Mouse (Mus musculus) heart, postnatal 0 days (tissue): Measurements from ENCODE around the gene Eef1akmt4. TPM values are rescaled to one million over a fixed set of nuclear protein-coding genes. Genes with fewer than 3 reads are reported as not detected.

Source experiments
- ATAC-seq: fragments of 200-750 bp; cut with Nextera tagmentation; 2 replicates; pipeline ENCODE4 v1.8.0; 2017; ENCODE audit warnings: low read depth, moderate number of reproducible peaks, moderate library complexity; ENCODE audit not compliant: insufficient read depth
- DNase-seq: peaks from one replicate; pipeline ENCODE4 v3.0.0-alpha.2; 2016; ENCODE audit warnings: low spot score
- H3K27ac ChIP-seq: fragments of 300-500 bp; sonication (generic); 2 replicates; pipeline ENCODE4 v1.5.1; 2014; ENCODE audit warnings: low read depth, mild to moderate bottlenecking
- H3K27me3 ChIP-seq: fragments of 300-500 bp; sonication (generic); 2 replicates; pipeline ENCODE4 v1.6.1; 2014; ENCODE audit warnings: low read length, mixed read lengths; ENCODE audit not compliant: control insufficient read depth, insufficient read depth
- H3K36me3 ChIP-seq: fragments of 300-500 bp; sonication (generic); replicated peaks from 2 replicates; pipeline ENCODE4 v1.6.1; 2014; ENCODE audit warnings: low read length, mixed read lengths; ENCODE audit not compliant: control insufficient read depth, insufficient read depth
- H3K4me1 ChIP-seq: fragments of 300-500 bp; sonication (generic); 2 replicates; pipeline ENCODE4 v1.6.1; 2014; ENCODE audit warnings: antibody characterized with exemption; ENCODE audit not compliant: control insufficient read depth, insufficient read depth
- H3K4me2 ChIP-seq: fragments of 300-500 bp; sonication (generic); 2 replicates; pipeline ENCODE4 v1.6.1; 2014; ENCODE audit warnings: low read depth, mild to moderate bottlenecking, low read length, moderate library complexity
- H3K4me3 ChIP-seq: fragments of 300-500 bp; sonication (generic); 2 replicates; pipeline ENCODE4 v1.5.1; 2014; ENCODE audit warnings: low read depth, low read length
- H3K9ac ChIP-seq: fragments of 300-500 bp; sonication (generic); replicated peaks from 2 replicates; pipeline ENCODE4 v1.6.1; 2014; ENCODE audit warnings: low read depth, low read length, mixed read lengths
- H3K9me3 ChIP-seq: fragments of 300-500 bp; sonication (generic); replicated peaks from 2 replicates; pipeline ENCODE4 v1.6.1; 2016; ENCODE audit warnings: low read length; ENCODE audit not compliant: control insufficient read depth
- CTCF ChIP-seq: IDR thresholded peaks from 2 replicates; pipeline ENCODE4 v1.5.1; 2016; ENCODE audit warnings: antibody characterized with exemption, control low read depth, low read depth
- EP300 ChIP-seq: IDR thresholded peaks from 2 replicates; pipeline ENCODE4 v1.6.1; 2016; ENCODE audit warnings: antibody characterized with exemption, low read depth
- WGBS: fragments of 180-500 bp; shearing (Covaris S2); extraction: QIAGEN DNeasy Blood & Tissue Kit; methylation state at CpG from one replicate; pipeline ENCODE4 v1.1.7; 2014; 5-methylcytosine and 5-hydroxymethylcytosine counted together
- polyA plus RNA-seq: library from polyadenylated mRNA; unstranded; fragments of >200 nt; fragmentation: Nextera tagmentation; extraction: Ambion mirVana; gene quantifications from 2 replicates; pipeline ENCODE4 v1.2.1, GENCODE M21; 2015
- total RNA-seq: library from RNA; depleted of rRNA; stranded (reverse); fragments of >200 nt; gene quantifications from 2 replicates; pipeline ENCODE4 v1.2.3, GENCODE M21; 2014; ENCODE audit warnings: low replicate concordance

The Eef1akmt4 gene
- total and polyA plus RNA-seq, 2 experiments from 2014 or later, result 9.5 to 11.2 TPM

DNA sequence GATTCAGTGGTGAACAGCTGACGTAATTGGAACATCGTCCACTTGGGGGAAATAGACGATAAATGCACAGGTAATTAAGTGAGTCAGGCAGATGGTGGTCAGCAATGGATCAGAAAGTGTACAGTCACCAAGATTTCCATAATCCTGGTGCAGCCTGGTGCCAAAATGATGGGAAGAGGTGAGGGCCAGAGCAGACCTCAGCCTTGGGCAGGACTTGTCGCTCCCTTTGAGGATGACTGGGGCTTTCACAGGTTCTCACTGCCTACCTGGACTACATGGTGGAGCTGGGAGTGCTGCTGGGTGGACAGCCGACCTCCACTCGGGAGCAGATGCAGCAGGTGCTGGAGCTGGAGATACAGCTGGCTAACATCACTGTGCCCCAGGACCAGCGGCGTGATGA is 26.0 kb downstream of the Eef1akmt4 start:
- no peak overlapping the region for H3K9ac ChIP-seq
- 57% methylated on average over 8 of the region's 8 CpGs for WGBS
- no peak for TF ChIP-seq EP300
- TF ChIP-seq CTCF, result no peak

DNA sequence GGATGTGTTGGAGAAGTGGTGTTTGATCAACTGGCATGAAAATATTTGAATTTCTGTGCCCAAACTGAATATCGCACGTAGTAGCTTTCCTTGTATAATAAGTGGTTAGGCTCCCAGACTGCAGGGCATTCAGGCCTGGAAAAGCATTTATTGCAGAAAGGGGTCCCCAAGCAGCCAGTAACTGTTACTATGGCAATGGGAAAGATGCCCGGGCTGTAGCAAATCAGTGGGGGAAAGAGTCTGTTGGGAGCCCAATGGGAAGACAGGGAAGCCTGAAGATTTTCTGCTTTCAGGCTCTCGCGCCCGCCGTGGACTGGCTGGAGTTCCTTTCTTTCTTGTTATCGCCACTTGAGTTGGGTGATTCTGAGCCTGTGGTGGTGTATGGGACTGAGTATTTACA is 27.0 kb downstream of the Eef1akmt4 start:
- H3K9me3 ChIP-seq, result no peaks in the 10 kb centered on the region
- H3K4me2 ChIP-seq, result no peak overlapping the region
- DNase-seq (no peak), ATAC-seq (no peak)
- H3K27me3 ChIP-seq, result no peaks in the 10 kb centered on the region
- H3K9ac ChIP-seq, result no peak overlapping the region
- H3K4me3 ChIP-seq, result no peak overlapping the region
- H3K4me1 ChIP-seq, result no peaks in the 10 kb centered on the region
- no peaks in the 10 kb centered on the region for H3K36me3 ChIP-seq
- 77% methylated on average over 8 of the region's 8 CpGs for WGBS
- H3K27ac ChIP-seq, result no peak overlapping the region
- TF ChIP-seq EP300 (no peak), CTCF (no peak)

More for the DNA sequence above, 26.0 kb downstream of the Eef1akmt4 start:
- Histone ChIP-seq H3K4me2 (no peak overlapping the region), H3K27me3 (no peaks in the 10 kb centered on the region), H3K36me3 (no peaks in the 10 kb centered on the region), H3K4me1 (no peaks in the 10 kb centered on the region), H3K9me3 (no peaks in the 10 kb centered on the region), H3K4me3 (no peak overlapping the region), H3K27ac (no peak overlapping the region)
- ATAC-seq, result no peak
- no peak for DNase-seq

DNA sequence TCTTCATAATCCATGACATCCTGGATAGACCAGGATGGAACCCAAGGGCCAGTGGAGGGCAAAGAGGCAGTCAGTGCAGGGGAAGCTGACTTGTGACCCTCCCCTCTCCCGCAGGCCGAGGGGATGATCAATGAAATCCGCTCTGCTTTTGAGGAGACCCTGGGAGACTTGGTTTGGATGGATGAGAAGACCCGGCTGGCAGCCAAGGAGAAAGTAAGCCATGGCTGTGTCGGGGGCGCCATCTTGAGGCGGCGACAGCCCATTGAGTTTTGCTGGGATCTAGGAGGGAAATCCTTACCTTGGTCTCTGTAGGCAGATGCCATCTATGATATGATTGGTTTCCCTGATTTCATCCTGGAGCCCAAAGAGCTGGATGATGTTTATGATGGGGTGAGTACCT is 30.8 kb downstream of the Eef1akmt4 start:
- TF ChIP-seq EP300, result no peak
- peak; percentile 62 for TF ChIP-seq CTCF

DNA sequence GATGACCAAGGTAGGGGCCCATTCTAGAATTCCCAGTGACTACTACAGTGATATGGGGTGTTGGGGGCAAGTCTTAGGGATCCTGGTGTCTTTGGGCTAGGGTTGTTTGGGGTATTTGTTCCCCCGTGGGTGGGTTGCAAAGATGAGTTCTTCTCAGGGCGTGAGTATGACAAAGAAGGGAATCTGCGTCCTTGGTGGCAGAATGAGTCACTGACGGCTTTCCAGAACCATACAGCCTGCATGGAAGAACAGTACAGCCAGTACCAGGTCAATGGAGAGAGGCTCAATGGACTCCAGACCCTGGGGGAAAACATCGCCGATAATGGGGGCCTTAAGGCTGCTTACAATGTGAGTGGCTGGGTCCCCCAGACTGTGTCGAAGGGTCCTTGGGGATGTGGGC is 32.5 kb downstream of the Eef1akmt4 start:
- TF ChIP-seq EP300 (no peak), CTCF (no peak)
- Histone ChIP-seq H3K9ac (no peak overlapping the region), H3K36me3 (no peaks in the 10 kb centered on the region), H3K27me3 (no peaks in the 10 kb centered on the region), H3K4me1 (no peaks in the 10 kb centered on the region), H3K9me3 (no peaks in the 10 kb centered on the region), H3K4me3 (no peak overlapping the region), H3K27ac (no peak overlapping the region), H3K4me2 (no peak overlapping the region)
- ATAC-seq (no peak), DNase-seq (no peak)
- WGBS, result 79% methylated on average over 7 of the region's 7 CpGs

More for the DNA sequence above, 30.8 kb downstream of the Eef1akmt4 start:
- ATAC-seq (no peak), DNase-seq (peak; percentile 25)
- H3K36me3 ChIP-seq, result no peaks in the 10 kb centered on the region
- H3K4me1 ChIP-seq, result no peaks in the 10 kb centered on the region
- no peak overlapping the region for H3K27ac ChIP-seq
- no peak overlapping the region for H3K9ac ChIP-seq
- no peak overlapping the region for H3K4me3 ChIP-seq
- no peak overlapping the region for H3K4me2 ChIP-seq
- H3K27me3 ChIP-seq, result no peaks in the 10 kb centered on the region
- no peaks in the 10 kb centered on the region for H3K9me3 ChIP-seq
- WGBS, result 3% methylated on average over 8 of the region's 8 CpGs

DNA sequence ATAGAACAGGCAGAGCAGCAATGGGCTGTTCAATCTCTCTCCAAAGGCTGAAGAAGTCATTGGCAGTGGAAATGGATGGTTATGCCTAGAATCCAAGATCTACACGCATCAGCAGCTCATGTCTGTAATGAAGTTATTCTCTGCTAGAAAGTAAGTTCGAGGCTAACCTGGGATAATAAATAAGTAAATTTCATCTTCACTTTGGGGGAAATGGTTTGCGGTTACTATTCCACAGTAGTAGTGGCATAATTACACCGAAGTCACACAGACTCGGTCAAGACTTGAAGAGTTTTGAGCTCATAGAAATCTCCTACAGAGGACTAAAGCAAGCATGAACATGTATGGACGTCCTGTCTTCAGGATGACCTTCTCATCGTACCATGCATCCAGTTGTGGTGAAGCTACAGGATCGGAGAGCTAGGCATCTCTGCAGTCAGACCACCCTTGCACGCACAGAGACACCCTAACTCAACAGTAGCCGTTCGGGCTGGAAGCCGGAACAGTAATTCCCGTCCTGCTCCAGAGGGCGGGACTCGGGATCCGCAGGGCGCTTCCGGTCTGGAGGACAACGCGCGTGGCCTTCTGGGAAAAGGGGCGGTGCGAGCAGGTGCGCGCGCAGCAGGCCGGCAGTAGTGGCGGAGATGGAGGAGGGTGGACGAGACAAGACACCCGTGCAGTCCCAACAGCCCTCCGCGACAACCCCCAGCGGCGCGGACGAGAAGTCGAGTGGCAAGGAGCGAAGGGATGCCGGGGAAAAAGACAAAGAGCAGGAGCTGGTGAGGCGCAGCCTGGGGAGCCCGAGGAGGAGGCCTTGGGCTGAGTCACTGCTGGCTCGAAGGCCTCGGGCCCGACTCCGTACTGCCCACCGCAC is 39.9 kb downstream of the Eef1akmt4 start, which contains the start of gene Psmd2:
Psmd2 (plus strand) TSS at position 577 of the 871 bp plus-strand sequence.
- H3K4me1 ChIP-seq, result peaks cover 15% of the 10 kb centered on the region
- 2% methylated on average over 45 of the region's 46 CpGs for WGBS
- peak within 1 kb of the TSS; percentile 63 for H3K4me2 ChIP-seq
- peak; percentile 90 for DNase-seq
- H3K9ac ChIP-seq, result peak within 1 kb of the TSS; percentile 80
- TF ChIP-seq CTCF (peak; percentile 24; the same call in 1 of the 2 replicates), EP300 (no peak)
- peak within 1 kb of the TSS; percentile 81 for H3K4me3 ChIP-seq
- peaks cover 20% of the 10 kb centered on the region for H3K36me3 ChIP-seq
- ATAC-seq, result peak; percentile 97
- H3K27me3 ChIP-seq, result no peaks in the 10 kb centered on the region
- H3K9me3 ChIP-seq, result no peaks in the 10 kb centered on the region
- peak within 1 kb of the TSS; percentile 67 for H3K27ac ChIP-seq
